Mouse (Mus musculus) hindbrain, embryonic 16.5 days (tissue): ENCODE measurements at regions not wholly inside any gene's neighbourhood (a gene's known extent, or its start where the extent isn't known, plus 50 kb on each side); places are given as distances from the start of the nearest gene placed in this dataset.

Source experiments
- ATAC-seq: fragments of 200-750 bp; cut with Nextera tagmentation; 2 replicates; pipeline ENCODE4 v1.8.0; 2017; ENCODE audit warnings: moderate TSS enrichment, moderate library complexity
- H3K27ac ChIP-seq: fragments of 300-500 bp; sonication (generic); 2 replicates; pipeline ENCODE4 v1.5.1; 2014; ENCODE audit warnings: low read depth, mild to moderate bottlenecking, control low read depth, low read length, moderate library complexity
- H3K27me3 ChIP-seq: fragments of 300-500 bp; sonication (generic); replicated peaks from 2 replicates; pipeline ENCODE4 v1.6.1; 2014; ENCODE audit warnings: low read length; ENCODE audit not compliant: control insufficient read depth, insufficient read depth
- H3K36me3 ChIP-seq: fragments of 300-500 bp; sonication (generic); 2 replicates; pipeline ENCODE4 v1.6.1; 2014; ENCODE audit warnings: mild to moderate bottlenecking, low read length, moderate library complexity, mixed read lengths; ENCODE audit not compliant: control insufficient read depth, insufficient read depth
- H3K4me1 ChIP-seq: fragments of 300-500 bp; sonication (generic); 2 replicates; pipeline ENCODE4 v1.6.1; 2014; ENCODE audit warnings: low read depth, low read length; ENCODE audit not compliant: control insufficient read depth, insufficient read depth
- H3K4me2 ChIP-seq: fragments of 300-500 bp; sonication (generic); 2 replicates; pipeline ENCODE4 v1.6.1; 2014; ENCODE audit warnings: mild to moderate bottlenecking, low read length, control low read depth, moderate library complexity
- H3K4me3 ChIP-seq: fragments of 300-500 bp; sonication (generic); 2 replicates; pipeline ENCODE4 v1.5.1; 2014; ENCODE audit warnings: mild to moderate bottlenecking, low read length, control low read depth, moderate library complexity
- H3K9ac ChIP-seq: fragments of 300-500 bp; sonication (generic); 2 replicates; pipeline ENCODE4 v1.6.1; 2014; ENCODE audit warnings: low read depth, mild to moderate bottlenecking, control low read depth, low read length, moderate library complexity
- H3K9me3 ChIP-seq: fragments of 300-500 bp; sonication (generic); 2 replicates; pipeline ENCODE4 v1.6.1; 2014; ENCODE audit warnings: mild to moderate bottlenecking, low read length, moderate library complexity; ENCODE audit not compliant: control insufficient read depth
- WGBS: fragments of 180-500 bp; shearing (Covaris S2); extraction: QIAGEN DNeasy Blood & Tissue Kit; methylation state at CpG from one replicate; pipeline ENCODE4 v1.1.7; 2014; 5-methylcytosine and 5-hydroxymethylcytosine counted together

GRCm38 (mm10) chr14:25366009-25366408, 93.0 kb upstream of the Zmiz1 start:
- no peaks in the 10 kb centered on the region for H3K36me3 ChIP-seq
- H3K27me3 ChIP-seq = no peaks in the 10 kb centered on the region
- no peak for ATAC-seq
- no peak overlapping the region for H3K27ac ChIP-seq
- H3K9ac ChIP-seq = no peak overlapping the region
- H3K4me1 ChIP-seq = peaks cover 3% of the 10 kb centered on the region; the same call in 1 of the 2 replicates
- 71% methylated on average over 5 of the region's 5 CpGs for WGBS
- H3K4me3 ChIP-seq = no peak overlapping the region
- H3K9me3 ChIP-seq = no peaks in the 10 kb centered on the region
- H3K4me2 ChIP-seq = no peak overlapping the region

GRCm38 (mm10) chr14:25370306-25371020, 88.5 kb upstream of the Zmiz1 start:
- ATAC-seq = 0 out of 2 replicates have a peak, but pooled peaks have one; percentile 7
- Histone ChIP-seq H3K27ac (peak overlapping the region; percentile 31; the same call in 1 of the 2 replicates), H3K4me2 (no peak overlapping the region)

GRCm38 (mm10) chr14:25371021-25371400, 88.0 kb upstream of the Zmiz1 start:
- H3K9me3 ChIP-seq = no peaks in the 10 kb centered on the region
- no peak overlapping the region; the same call in 1 of the 2 replicates for H3K27ac ChIP-seq
- WGBS = 69% methylated on average over 5 of the region's 5 CpGs
- H3K4me2 ChIP-seq = no peak overlapping the region
- H3K9ac ChIP-seq = no peak overlapping the region
- no peak overlapping the region for H3K4me3 ChIP-seq
- H3K4me1 ChIP-seq = peaks cover 17% of the 10 kb centered on the region
- ATAC-seq = no peak
- H3K36me3 ChIP-seq = no peaks in the 10 kb centered on the region
- no peaks in the 10 kb centered on the region for H3K27me3 ChIP-seq

More at GRCm38 (mm10) chr14:25370306-25371020, 88.5 kb upstream of the Zmiz1 start:
- Histone ChIP-seq H3K9ac (no peak overlapping the region), H3K27me3 (no peaks in the 10 kb centered on the region), H3K9me3 (no peaks in the 10 kb centered on the region), H3K4me1 (peaks cover 17% of the 10 kb centered on the region), H3K4me3 (no peak overlapping the region), H3K36me3 (no peaks in the 10 kb centered on the region)
- 59% methylated on average over 6 of the region's 6 CpGs for WGBS

DNA sequence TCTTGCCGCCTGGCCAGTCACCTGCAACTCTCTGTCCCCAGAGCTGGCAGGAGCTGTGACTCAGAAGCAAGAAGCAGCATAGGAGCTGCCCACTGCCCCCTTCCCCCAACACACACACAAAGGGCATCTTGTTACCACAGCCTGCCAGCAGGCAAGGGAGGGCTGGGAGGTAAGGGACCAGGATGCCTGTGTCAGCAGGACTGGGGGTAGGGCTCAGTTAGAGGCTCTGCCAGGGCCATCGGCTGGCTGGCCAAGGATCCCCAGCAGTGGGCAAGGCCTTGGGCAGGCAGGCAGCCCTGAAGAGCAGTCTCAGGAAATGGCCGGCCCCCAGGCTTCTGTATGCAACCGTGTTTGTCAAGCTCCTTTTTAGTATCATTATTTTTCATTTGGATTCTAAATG, 87.3 kb upstream of the Zmiz1 start:
- Histone ChIP-seq H3K4me1 (peaks cover 17% of the 10 kb centered on the region), H3K36me3 (no peaks in the 10 kb centered on the region), H3K9ac (no peak overlapping the region; the same call in 1 of the 2 replicates), H3K4me3 (no peak overlapping the region), H3K27ac (peak overlapping the region; percentile 48), H3K9me3 (no peaks in the 10 kb centered on the region), H3K4me2 (no peak overlapping the region), H3K27me3 (no peaks in the 10 kb centered on the region)
- peak; percentile 94 for ATAC-seq
- 38% methylated on average over 4 of the region's 4 CpGs for WGBS

DNA sequence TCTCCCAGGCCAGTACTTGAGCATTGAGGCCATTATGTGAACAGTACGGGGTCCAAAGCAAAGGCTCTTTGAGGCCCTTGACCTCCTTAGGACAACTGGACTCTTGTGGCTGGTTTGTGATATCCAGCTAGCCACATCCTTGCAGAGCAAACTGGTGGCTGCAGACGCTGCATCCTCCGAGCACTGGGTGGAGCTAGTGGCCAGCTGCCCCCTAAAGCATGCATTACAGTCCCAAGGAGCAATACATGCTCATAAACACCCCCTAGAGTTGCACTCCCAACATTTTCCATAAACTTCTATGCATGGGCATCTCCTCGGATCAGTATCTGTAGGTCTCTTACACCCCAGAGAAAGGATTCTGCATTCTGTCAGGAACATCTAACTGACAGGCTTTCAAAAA, 86.4 kb upstream of the Zmiz1 start:
- Histone ChIP-seq H3K4me1 (peaks cover 23% of the 10 kb centered on the region), H3K36me3 (no peaks in the 10 kb centered on the region), H3K27me3 (no peaks in the 10 kb centered on the region), H3K4me3 (no peak overlapping the region), H3K27ac (no peak overlapping the region), H3K4me2 (no peak overlapping the region), H3K9me3 (no peaks in the 10 kb centered on the region), H3K9ac (no peak overlapping the region)
- no peak for ATAC-seq
- WGBS = 49% methylated on average over 4 of the region's 4 CpGs

DNA sequence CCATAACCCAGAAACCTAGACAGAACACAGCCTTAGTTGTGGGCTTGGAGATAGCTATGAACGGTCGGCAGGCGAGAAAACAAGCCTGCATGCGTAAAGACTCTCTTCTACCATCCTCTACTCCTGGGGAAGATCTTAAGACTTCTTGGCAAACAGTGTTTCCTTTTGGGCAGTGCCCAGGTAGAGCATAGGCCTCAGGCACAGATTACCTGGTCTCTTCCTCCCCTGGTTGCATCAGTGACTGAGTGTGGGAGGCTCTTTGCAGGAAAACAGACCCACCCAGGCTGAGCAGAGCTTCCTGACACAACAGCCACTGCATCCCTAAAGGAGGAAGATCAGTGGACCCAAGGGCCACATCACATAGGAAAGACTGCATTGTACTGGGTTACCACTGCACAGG, 85.8 kb upstream of the Zmiz1 start:
- Histone ChIP-seq H3K36me3 (no peaks in the 10 kb centered on the region), H3K27me3 (no peaks in the 10 kb centered on the region), H3K9me3 (no peaks in the 10 kb centered on the region), H3K4me1 (peaks cover 27% of the 10 kb centered on the region), H3K9ac (no peak overlapping the region), H3K4me3 (no peak overlapping the region), H3K4me2 (no peak overlapping the region), H3K27ac (no peak overlapping the region)
- WGBS = 95% methylated on average over 4 of the region's 4 CpGs
- ATAC-seq = no peak

DNA sequence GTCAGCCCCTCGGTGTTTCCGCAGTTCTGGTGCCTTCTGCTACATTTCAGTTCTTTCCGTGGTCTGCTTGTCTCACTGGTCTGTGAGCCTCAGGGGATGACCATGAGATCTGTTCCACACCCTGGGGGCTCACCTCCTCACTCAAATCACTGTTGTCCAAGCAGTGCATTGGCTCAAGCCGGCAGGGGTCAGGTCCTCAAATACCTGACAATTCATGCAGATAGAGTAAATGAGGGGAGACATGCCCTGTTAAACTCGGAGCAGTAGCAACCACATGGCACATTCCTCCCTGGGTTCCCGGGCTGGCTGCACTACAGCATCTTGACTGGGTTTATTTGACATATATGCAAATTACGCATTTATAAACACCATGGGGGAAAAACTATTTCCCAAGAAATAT, 84.0 kb upstream of the Zmiz1 start:
- no peaks in the 10 kb centered on the region for H3K9me3 ChIP-seq
- no peaks in the 10 kb centered on the region for H3K36me3 ChIP-seq
- H3K4me2 ChIP-seq = no peak overlapping the region
- H3K9ac ChIP-seq = no peak overlapping the region
- H3K4me1 ChIP-seq = peaks cover 40% of the 10 kb centered on the region
- ATAC-seq = no peak
- no peak overlapping the region for H3K4me3 ChIP-seq
- H3K27me3 ChIP-seq = no peaks in the 10 kb centered on the region
- H3K27ac ChIP-seq = no peak overlapping the region
- WGBS = 70% methylated on average over 7 of the region's 7 CpGs

- H3K4me1 ChIP-seq = peaks cover 29% of the 10 kb centered on the region
- H3K36me3 ChIP-seq = no peaks in the 10 kb centered on the region
- H3K4me3 ChIP-seq = no peak overlapping the region
- peak overlapping the region; percentile 80 for H3K4me2 ChIP-seq
- peak overlapping the region; percentile 99 for H3K27ac ChIP-seq
- H3K9ac ChIP-seq = peak overlapping the region; percentile 25; the same call in 1 of the 2 replicates
- no peaks in the 10 kb centered on the region for H3K27me3 ChIP-seq
- WGBS = 58% methylated on average over 2 of the region's 2 CpGs
- no peaks in the 10 kb centered on the region for H3K9me3 ChIP-seq
- ATAC-seq = no peak
These were observed 81.9 kb upstream of the Zmiz1 start for GRCm38 (mm10) chr14:25377091-25377490.

DNA sequence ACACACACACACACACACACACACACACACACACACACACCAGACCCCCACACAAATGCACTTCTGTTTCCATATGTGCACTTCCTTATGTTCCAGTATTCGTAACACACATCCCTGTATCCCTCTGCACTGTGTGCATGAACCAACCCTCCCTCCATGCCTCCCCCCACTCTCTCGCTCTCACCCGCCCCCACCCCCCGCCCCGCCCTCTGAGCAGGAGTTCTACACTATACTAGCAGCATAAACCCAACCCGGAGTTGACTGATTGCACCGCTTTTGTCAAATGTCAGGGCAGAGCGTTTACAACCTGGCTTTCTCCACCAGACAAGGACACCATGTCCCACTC, 81.5 kb upstream of the Zmiz1 start:
- 0% methylated on average over 8 of the region's 8 CpGs for WGBS
- Histone ChIP-seq H3K4me2 (peak overlapping the region; percentile 80), H3K27me3 (no peaks in the 10 kb centered on the region), H3K9ac (peak overlapping the region; percentile 85), H3K27ac (peak overlapping the region; percentile 99), H3K4me3 (peak overlapping the region; percentile 44), H3K36me3 (no peaks in the 10 kb centered on the region), H3K4me1 (peaks cover 24% of the 10 kb centered on the region), H3K9me3 (no peaks in the 10 kb centered on the region)
- peak; percentile 72 for ATAC-seq
